Mouse (Mus musculus) hindbrain, embryonic 11.5 days (tissue): ENCODE results near the gene Apba3. TPM values are rescaled to one million over a fixed set of nuclear protein-coding genes. Genes with fewer than 3 reads are reported as not detected.
"Not testable (repeated sequence)": the region's sequence is repeated elsewhere in the genome, so short reads cannot be mapped to it uniquely, and the experiment has no call there.

Experiments
- ATAC-seq: fragments of 200-750 bp; cut with Nextera tagmentation; 2 replicates; pipeline ENCODE4 v1.8.0; 2017; ENCODE audit warnings: mild to moderate bottlenecking, moderate TSS enrichment, moderate library complexity; ENCODE audit not compliant: low FRiP score
- DNase-seq: peaks from one replicate; pipeline ENCODE4 v3.0.0-alpha.2; 2015; ENCODE audit warnings: low spot score
- H3K27ac ChIP-seq: fragments of 300-500 bp; sonication (generic); 2 replicates; pipeline ENCODE4 v1.5.1; 2014; ENCODE audit warnings: mild to moderate bottlenecking, low read depth, low read length
- H3K27me3 ChIP-seq: fragments of 300-500 bp; sonication (generic); 2 replicates; pipeline ENCODE4 v1.6.1; 2014; ENCODE audit warnings: mild to moderate bottlenecking, low read length, moderate library complexity, mixed read lengths; ENCODE audit not compliant: control insufficient read depth, insufficient read depth
- H3K36me3 ChIP-seq: fragments of 300-500 bp; sonication (generic); 2 replicates; pipeline ENCODE4 v1.6.1; 2014; ENCODE audit warnings: mild to moderate bottlenecking, low read length, moderate library complexity, mixed read lengths; ENCODE audit not compliant: control insufficient read depth, insufficient read depth
- H3K4me1 ChIP-seq: fragments of 300-500 bp; sonication (generic); replicated peaks from 2 replicates; pipeline ENCODE4 v1.6.1; 2014; ENCODE audit warnings: low read length, mixed read lengths; ENCODE audit not compliant: control insufficient read depth, insufficient read depth
- H3K4me2 ChIP-seq: fragments of 300-500 bp; sonication (generic); replicated peaks from 2 replicates; pipeline ENCODE4 v1.6.1; 2014; ENCODE audit warnings: mild to moderate bottlenecking, low read depth, low read length
- H3K4me3 ChIP-seq: fragments of 300-500 bp; sonication (generic); 2 replicates; pipeline ENCODE4 v1.5.1; 2014; ENCODE audit warnings: low read depth, low read length
- H3K9ac ChIP-seq: fragments of 300-500 bp; sonication (generic); 2 replicates; pipeline ENCODE4 v1.6.1; 2014; ENCODE audit warnings: low read depth, low read length
- H3K9me3 ChIP-seq: fragments of 300-500 bp; sonication (generic); 2 replicates; pipeline ENCODE4 v1.6.1; 2016; ENCODE audit warnings: low read length; ENCODE audit not compliant: control insufficient read depth
- WGBS: fragments of 180-500 bp; shearing (Covaris S2); extraction: QIAGEN DNeasy Blood & Tissue Kit; methylation state at CpG from one replicate; pipeline ENCODE4 v1.1.7; 2014; 5-methylcytosine and 5-hydroxymethylcytosine counted together
- polyA plus RNA-seq: library from polyadenylated mRNA; unstranded; fragments of >200 nt; fragmentation: Nextera tagmentation; extraction: Ambion mirVana; gene quantifications from 2 replicates; pipeline ENCODE4 v1.2.1, GENCODE M21; 2014

The Apba3 gene
- polyA plus RNA-seq, result 32.1 and 33.5 TPM in 2 replicates

- peak; percentile 99 for DNase-seq
- Histone ChIP-seq H3K4me1 (peaks cover 7% of the 10 kb centered on the region), H3K4me3 (peak within 1 kb of the TSS; percentile 67), H3K9ac (peak within 1 kb of the TSS; percentile 77), H3K27me3 (no peaks in the 10 kb centered on the region), H3K9me3 (no peaks in the 10 kb centered on the region), H3K4me2 (peak within 1 kb of the TSS; percentile 57), H3K27ac (peak within 1 kb of the TSS; percentile 59; the same call in 1 of the 2 replicates), H3K36me3 (peaks cover 4% of the 10 kb centered on the region; the same call in 1 of the 2 replicates)
- WGBS, result under 1% methylated on average over 48 of the region's 48 CpGs
- ATAC-seq, result peak; percentile 91
Measured at GRCm38 (mm10) chr10:81266211-81267105, at the start of gene Apba3, which contains the start of gene Mrpl54. TSS of gene Apba3 (plus strand) at chr10:81266960. TSS of gene Mrpl54 (minus strand) at chr10:81266934.

DNA sequence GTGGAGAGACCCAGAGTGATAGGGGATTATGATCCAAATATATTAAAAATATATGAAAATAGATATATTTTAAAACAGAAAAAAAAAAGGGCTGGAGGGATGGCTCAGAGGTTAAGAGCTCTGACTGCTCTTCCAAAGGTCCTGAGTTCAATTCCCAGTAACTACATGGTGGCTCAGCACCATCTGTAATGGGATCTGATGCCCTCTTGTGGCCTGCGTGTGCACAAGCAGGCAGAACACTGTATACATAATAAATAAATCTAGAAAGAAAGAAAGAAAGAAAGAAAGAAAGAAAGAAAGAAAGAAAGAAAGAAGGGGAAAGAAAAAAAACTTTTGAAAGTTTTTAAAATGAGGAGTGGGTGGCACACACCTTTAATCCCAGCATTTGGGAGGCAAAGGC is 49.5 kb upstream of the Apba3 start:
- not testable (repeated sequence) for DNase-seq, H3K9me3 ChIP-seq, H3K9ac ChIP-seq, H3K36me3 ChIP-seq, H3K4me3 ChIP-seq, ATAC-seq, H3K27me3 ChIP-seq, H3K4me1 ChIP-seq, H3K4me2 ChIP-seq, H3K27ac ChIP-seq
- 19% methylated on average over 1 of the region's 1 CpGs for WGBS

DNA sequence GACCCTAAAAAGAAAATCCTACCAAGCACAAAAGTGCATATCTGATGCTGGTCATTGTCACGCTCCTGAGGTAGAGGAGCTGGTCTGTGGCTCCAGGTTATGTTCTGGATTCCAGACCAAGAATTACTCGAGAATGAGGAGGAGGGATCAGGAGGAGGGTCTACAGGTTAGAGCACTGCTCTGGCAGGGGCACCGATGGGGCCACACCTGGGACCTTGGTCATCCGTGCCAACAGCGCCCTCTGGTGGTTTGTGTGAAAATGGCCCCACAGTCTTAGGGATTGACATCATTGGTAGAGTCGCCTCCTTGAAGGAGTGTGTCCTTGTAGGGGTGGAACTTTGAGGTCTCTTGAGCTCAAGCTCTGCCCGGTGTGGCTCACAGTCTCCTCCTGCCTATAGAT is 48.8 kb upstream of the Apba3 start:
- DNase-seq (peak; percentile 72), ATAC-seq (no peak)
- no peaks in the 10 kb centered on the region; the same call in 1 of the 2 replicates for H3K36me3 ChIP-seq
- H3K4me1 ChIP-seq, result no peaks in the 10 kb centered on the region
- no peaks in the 10 kb centered on the region for H3K9me3 ChIP-seq
- H3K27ac ChIP-seq, result no peak overlapping the region
- no peak overlapping the region for H3K4me3 ChIP-seq
- WGBS, result 42% methylated on average over 7 of the region's 7 CpGs
- no peak overlapping the region for H3K9ac ChIP-seq
- no peaks in the 10 kb centered on the region for H3K27me3 ChIP-seq
- H3K4me2 ChIP-seq, result no peak overlapping the region

- no peak overlapping the region for H3K27ac ChIP-seq
- H3K9me3 ChIP-seq, result no peaks in the 10 kb centered on the region
- no peaks in the 10 kb centered on the region for H3K4me1 ChIP-seq
- H3K36me3 ChIP-seq, result no peaks in the 10 kb centered on the region
- ATAC-seq (no peak), DNase-seq (no peak)
- H3K9ac ChIP-seq, result no peak overlapping the region
- no peaks in the 10 kb centered on the region for H3K27me3 ChIP-seq
- WGBS, result 87% methylated on average over 5 of the region's 5 CpGs
- no peak overlapping the region for H3K4me2 ChIP-seq
- no peak overlapping the region for H3K4me3 ChIP-seq
Measured at GRCm38 (mm10) chr10:81221402-81222015, 45.3 kb upstream of the Apba3 start.

DNA sequence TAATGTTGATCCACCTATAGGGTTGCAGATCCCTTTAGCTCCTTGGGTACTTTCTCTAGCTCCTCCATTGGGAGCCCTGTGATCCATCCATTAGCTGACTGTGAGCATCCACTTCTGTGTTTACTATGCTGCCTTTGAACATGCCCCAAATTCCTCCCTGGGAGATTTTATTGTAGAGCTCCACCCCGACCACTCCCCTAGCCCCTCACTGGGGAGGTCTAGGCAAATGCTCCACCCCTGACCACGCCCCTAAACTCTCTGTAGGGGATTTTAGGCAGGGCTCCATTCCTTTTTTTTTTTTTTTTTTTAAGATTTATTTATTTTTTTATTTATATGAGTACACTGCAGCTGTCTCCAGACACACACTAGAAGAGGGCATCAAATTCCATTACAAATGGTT is 43.0 kb upstream of the Apba3 start:
- H3K9ac ChIP-seq, H3K4me1 ChIP-seq, H3K4me3 ChIP-seq, H3K9me3 ChIP-seq, ATAC-seq, DNase-seq, H3K27ac ChIP-seq, H3K27me3 ChIP-seq, H3K36me3 ChIP-seq, H3K4me2 ChIP-seq: not testable (repeated sequence)
- WGBS, result 65% methylated on average over 2 of the region's 2 CpGs

DNA sequence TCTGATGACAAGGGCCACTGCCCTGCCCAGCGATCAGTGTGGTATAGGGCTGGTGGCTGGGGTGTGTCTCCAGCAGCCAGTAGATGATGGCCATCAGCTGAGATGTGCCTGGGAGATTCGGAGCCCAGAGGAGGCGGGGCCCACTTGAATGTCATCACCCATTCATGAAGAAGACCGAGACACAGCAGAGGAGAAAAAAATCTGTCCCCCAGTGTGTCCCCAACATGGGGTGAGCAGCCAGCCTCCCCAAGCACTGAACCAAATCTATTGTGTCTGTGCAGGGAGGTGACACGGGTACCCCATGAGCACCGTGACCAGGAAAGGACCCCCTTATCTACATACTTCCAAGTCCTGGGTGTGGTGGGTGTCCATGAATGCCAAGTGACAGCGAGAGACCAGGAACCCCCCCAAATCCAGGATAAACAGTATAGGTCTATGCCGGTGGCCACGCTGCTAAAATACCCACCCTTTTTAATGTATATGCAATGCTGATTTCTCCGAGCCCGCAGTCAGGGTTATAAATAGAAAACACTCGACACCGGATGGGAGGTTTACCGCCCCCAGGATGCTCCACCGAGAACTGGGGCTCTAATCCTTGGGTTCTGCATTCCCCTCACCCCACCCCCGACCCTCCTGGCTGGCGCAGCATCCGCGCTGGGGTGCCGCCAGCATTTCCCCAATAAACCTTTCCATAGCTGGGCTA is 36.9 kb upstream of the Apba3 start:
- no peak for ATAC-seq

DNA sequence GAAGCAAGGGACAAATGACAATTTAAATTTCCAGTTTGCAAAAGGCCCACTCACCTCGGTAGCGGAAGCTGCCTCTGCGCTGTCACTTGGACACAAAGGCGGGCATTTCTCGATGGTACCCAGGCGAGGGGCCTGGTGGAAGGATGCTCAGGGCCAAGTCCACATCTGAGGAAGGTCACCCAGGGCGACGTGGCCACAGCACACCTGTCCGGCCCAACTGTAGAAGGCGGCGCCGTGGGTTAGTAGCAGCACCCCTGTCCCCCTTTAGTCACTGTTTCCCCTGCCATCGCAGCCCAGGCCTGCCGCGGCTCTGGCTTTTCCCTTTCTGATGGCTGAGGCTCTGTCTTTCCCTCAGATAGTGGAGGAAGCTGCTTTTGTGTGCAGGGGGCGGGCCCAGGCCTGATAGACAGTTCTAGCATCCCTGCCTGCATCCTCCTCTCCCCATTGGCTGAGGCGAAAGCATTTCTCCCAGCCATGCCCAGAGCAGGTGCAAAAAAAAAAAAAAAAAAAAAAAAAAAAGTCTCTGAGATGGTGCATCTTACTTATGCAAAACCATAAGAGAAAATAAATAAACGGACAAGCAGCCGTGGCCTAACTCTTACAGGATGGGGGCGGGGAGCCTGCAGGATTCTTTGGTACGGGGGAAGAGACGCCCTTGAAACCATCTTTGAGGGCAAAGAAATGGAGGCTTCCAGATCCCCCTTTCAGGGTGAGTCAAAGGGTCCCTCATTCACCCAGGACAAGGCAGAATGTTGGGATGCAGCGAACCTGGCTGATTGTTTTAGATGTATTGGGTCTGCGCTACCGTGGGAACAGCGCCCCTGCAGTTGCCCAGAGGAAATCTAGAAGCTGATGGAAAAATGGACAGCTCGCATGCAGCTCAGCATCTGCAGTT is 36.1 kb upstream of the Apba3 start, which contains the start of gene Atcay:
Atcay (minus strand) TSS at position 396 of the 895 bp plus-strand sequence.
- no peaks in the 10 kb centered on the region for H3K36me3 ChIP-seq

More for the DNA sequence above, 36.9 kb upstream of the Apba3 start:
- no peaks in the 10 kb centered on the region for H3K9me3 ChIP-seq
- DNase-seq, result peak; percentile 28
- peaks cover 13% of the 10 kb centered on the region for H3K27me3 ChIP-seq
- peaks cover 3% of the 10 kb centered on the region; the same call in 1 of the 2 replicates for H3K4me1 ChIP-seq
- 9% methylated on average over 20 of the region's 20 CpGs for WGBS
- H3K27ac ChIP-seq, result peak overlapping the region; percentile 74
- peak overlapping the region; percentile 71 for H3K9ac ChIP-seq
- H3K4me3 ChIP-seq, result peak overlapping the region; percentile 56
- H3K36me3 ChIP-seq, result no peaks in the 10 kb centered on the region
- peak overlapping the region; percentile 55 for H3K4me2 ChIP-seq

More for the DNA sequence above, 36.1 kb upstream of the Apba3 start, which contains the start of gene Atcay:
- H3K9ac ChIP-seq, result peak within 1 kb of the TSS; percentile 71
- DNase-seq, result peak; percentile 74
- no peaks in the 10 kb centered on the region for H3K9me3 ChIP-seq
- peak within 1 kb of the TSS; percentile 56 for H3K4me3 ChIP-seq
- peak; percentile 88 for ATAC-seq
- H3K27me3 ChIP-seq, result peaks cover 13% of the 10 kb centered on the region
- peak within 1 kb of the TSS; percentile 55 for H3K4me2 ChIP-seq
- WGBS, result 10% methylated on average over 27 of the region's 27 CpGs
- peaks cover 3% of the 10 kb centered on the region; the same call in 1 of the 2 replicates for H3K4me1 ChIP-seq
- H3K27ac ChIP-seq, result peak within 1 kb of the TSS; percentile 74
